Mouse (Mus musculus) stomach, postnatal 0 days (tissue): ENCODE results near the gene Ess2. TPM values are rescaled to one million over a fixed set of nuclear protein-coding genes. Genes with fewer than 3 reads are reported as not detected.

Experiments
- ATAC-seq: fragments of 200-750 bp; cut with Nextera tagmentation; 2 replicates; pipeline ENCODE4 v1.8.0; 2017; ENCODE audit not compliant: low FRiP score, low TSS enrichment
- DNase-seq: peaks from one replicate; pipeline ENCODE4 v3.0.0-alpha.2; 2016; ENCODE audit warnings: low spot score
- H3K27ac ChIP-seq: fragments of 300-500 bp; sonication (generic); replicated peaks from 2 replicates; pipeline ENCODE4 v1.5.1; 2014; ENCODE audit warnings: mild to moderate bottlenecking, control low read depth
- H3K27me3 ChIP-seq: fragments of 300-500 bp; sonication (generic); 2 replicates; pipeline ENCODE4 v1.6.1; 2014; ENCODE audit warnings: low read length; ENCODE audit not compliant: control insufficient read depth, insufficient read depth
- H3K36me3 ChIP-seq: fragments of 300-500 bp; sonication (generic); 2 replicates; pipeline ENCODE4 v1.6.1; 2014; ENCODE audit warnings: low read length, mixed read lengths; ENCODE audit not compliant: control insufficient read depth, insufficient read depth
- H3K4me1 ChIP-seq: fragments of 300-500 bp; sonication (generic); replicated peaks from 2 replicates; pipeline ENCODE4 v1.6.1; 2014; ENCODE audit warnings: antibody characterized with exemption; ENCODE audit not compliant: control insufficient read depth, insufficient read depth
- H3K4me2 ChIP-seq: fragments of 300-500 bp; sonication (generic); replicated peaks from 2 replicates; pipeline ENCODE4 v1.6.1; 2014; ENCODE audit warnings: low read depth, mild to moderate bottlenecking, control low read depth, moderate library complexity
- H3K4me3 ChIP-seq: fragments of 300-500 bp; sonication (generic); 2 replicates; pipeline ENCODE4 v1.5.1; 2014; ENCODE audit warnings: low read depth, low read length, control low read depth
- H3K9ac ChIP-seq: fragments of 300-500 bp; sonication (generic); 2 replicates; pipeline ENCODE4 v1.6.1; 2014; ENCODE audit warnings: mild to moderate bottlenecking, low read length, control low read depth, mixed read lengths
- H3K9me3 ChIP-seq: fragments of 300-500 bp; sonication (generic); 2 replicates; pipeline ENCODE4 v1.6.1; 2016; ENCODE audit warnings: low read length; ENCODE audit not compliant: control insufficient read depth
- CTCF ChIP-seq: IDR thresholded peaks from 2 replicates; pipeline ENCODE4 v1.5.1; 2016; ENCODE audit warnings: antibody characterized with exemption, low read depth, mild to moderate bottlenecking, moderate library complexity
- EP300 ChIP-seq: optimal IDR thresholded peaks from 2 replicates; pipeline ENCODE3; 2016; ENCODE audit warnings: antibody characterized with exemption
- WGBS: fragments of 180-500 bp; shearing (Covaris S2); extraction: QIAGEN DNeasy Blood & Tissue Kit; methylation state at CpG from one replicate; pipeline ENCODE4 v1.1.7; 2014; 5-methylcytosine and 5-hydroxymethylcytosine counted together
- polyA plus RNA-seq: library from polyadenylated mRNA; unstranded; fragments of >200 nt; fragmentation: Nextera tagmentation; extraction: Ambion mirVana; gene quantifications from 2 replicates; pipeline ENCODE4 v1.2.1, GENCODE M21; 2015

Gene Ess2
- polyA plus RNA-seq, 1 experiment from 2014 or later = 15.6 TPM

- Histone ChIP-seq H3K4me3 (no peak overlapping the region), H3K4me1 (no peaks in the 10 kb centered on the region), H3K9ac (no peak overlapping the region), H3K4me2 (no peak overlapping the region), H3K27me3 (no peaks in the 10 kb centered on the region), H3K36me3 (no peaks in the 10 kb centered on the region), H3K27ac (peak overlapping the region; percentile 63; the same call in 1 of the 2 replicates), H3K9me3 (no peaks in the 10 kb centered on the region)
- ATAC-seq (0 out of 2 replicates have a peak, but pooled peaks have one; percentile 5), DNase-seq (no peak)
- WGBS = 51% methylated on average over 9 of the region's 9 CpGs
- TF ChIP-seq CTCF (no peak), EP300 (no peak)
These were observed 22.7 kb upstream of the Ess2 start for GRCm38 (mm10) chr16:17933594-17934444.

DNA sequence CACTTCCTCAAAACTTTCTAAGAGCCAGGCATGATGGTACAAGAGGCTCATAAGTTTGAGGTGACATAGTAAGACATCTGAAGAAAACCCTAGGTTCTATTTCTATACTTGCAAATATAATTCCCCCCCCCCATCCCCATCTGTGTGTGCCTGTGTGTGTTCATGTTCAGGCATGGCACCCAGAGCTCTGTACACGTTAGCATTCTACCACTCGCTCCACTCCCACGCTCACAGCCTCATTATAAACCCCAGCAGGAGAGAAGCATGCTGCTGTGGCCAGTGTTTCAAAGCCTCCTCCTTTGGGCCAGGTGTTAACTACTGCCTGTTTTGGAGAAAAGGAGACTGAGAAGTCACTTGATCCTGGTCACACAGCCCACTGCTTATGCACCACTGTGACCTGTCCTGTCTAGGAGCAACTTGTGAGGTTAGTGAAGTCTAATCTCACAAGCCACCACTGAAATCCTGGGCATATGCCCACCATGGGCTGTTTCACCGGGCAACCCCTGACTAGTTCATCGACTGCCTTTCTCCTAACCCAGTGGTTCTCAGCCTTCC is 20.8 kb upstream of the Ess2 start:
- Histone ChIP-seq H3K27ac (no peak overlapping the region), H3K27me3 (no peaks in the 10 kb centered on the region), H3K4me1 (no peaks in the 10 kb centered on the region), H3K9ac (no peak overlapping the region), H3K4me2 (no peak overlapping the region), H3K36me3 (no peaks in the 10 kb centered on the region), H3K4me3 (no peak overlapping the region), H3K9me3 (no peaks in the 10 kb centered on the region)
- no peak for ATAC-seq
- WGBS = 69% methylated on average over 5 of the region's 5 CpGs
- no peak for DNase-seq
- TF ChIP-seq CTCF = no peak

GRCm38 (mm10) chr16:17929631-17930030 is 18.5 kb upstream of the Ess2 start:
- H3K9ac ChIP-seq = no peak overlapping the region
- no peaks in the 10 kb centered on the region for H3K9me3 ChIP-seq
- peaks cover 4% of the 10 kb centered on the region for H3K36me3 ChIP-seq
- no peak overlapping the region for H3K4me2 ChIP-seq
- TF ChIP-seq EP300 (no peak), CTCF (no peak)
- peak overlapping the region; percentile 94; the same call in 1 of the 2 replicates for H3K27ac ChIP-seq
- H3K4me3 ChIP-seq = no peak overlapping the region
- WGBS = 61% methylated on average over 2 of the region's 2 CpGs
- no peaks in the 10 kb centered on the region for H3K4me1 ChIP-seq
- ATAC-seq (no peak), DNase-seq (no peak)
- H3K27me3 ChIP-seq = no peaks in the 10 kb centered on the region

- Histone ChIP-seq H3K27me3 (no peaks in the 10 kb centered on the region), H3K27ac (peak overlapping the region; percentile 94), H3K9ac (no peak overlapping the region), H3K36me3 (peaks cover 4% of the 10 kb centered on the region), H3K4me1 (no peaks in the 10 kb centered on the region), H3K4me3 (no peak overlapping the region), H3K9me3 (no peaks in the 10 kb centered on the region), H3K4me2 (no peak overlapping the region)
- 9% methylated on average over 2 of the region's 2 CpGs for WGBS
- DNase-seq = no peak
- peak; percentile 0; the same call in 1 of the 2 replicates for ATAC-seq
- TF ChIP-seq CTCF (no peak), EP300 (no peak)
These were observed 18.1 kb upstream of the Ess2 start for GRCm38 (mm10) chr16:17929211-17929610.

DNA sequence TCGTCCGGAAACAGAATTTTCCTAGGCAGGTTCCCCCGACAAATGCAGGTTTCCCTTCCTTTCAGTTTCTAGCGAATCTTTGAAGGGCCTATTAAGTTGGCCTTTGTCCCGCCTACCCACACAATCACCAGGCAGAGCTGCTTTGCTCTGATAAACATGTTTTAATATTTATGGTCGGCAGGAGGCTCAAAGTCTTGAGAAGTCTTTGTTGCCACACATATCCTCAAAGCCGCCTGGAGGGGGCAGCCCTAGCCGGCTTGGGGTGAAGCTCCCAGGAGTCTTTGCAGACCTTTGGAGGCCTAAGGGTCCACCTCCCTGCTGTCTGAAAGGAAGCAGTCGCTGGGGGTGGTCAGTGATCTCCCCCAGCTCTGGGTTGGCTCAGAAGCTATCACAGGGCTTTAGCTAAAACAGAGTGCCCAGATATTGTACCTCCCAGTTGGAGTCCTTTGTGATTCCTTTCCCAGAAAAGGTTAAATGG is 17.5 kb upstream of the Ess2 start:
- peak overlapping the region; percentile 94 for H3K27ac ChIP-seq
- H3K9me3 ChIP-seq = no peaks in the 10 kb centered on the region
- H3K4me3 ChIP-seq = peak overlapping the region; percentile 75
- under 1% methylated on average over 9 of the region's 9 CpGs for WGBS
- H3K36me3 ChIP-seq = peaks cover 4% of the 10 kb centered on the region
- H3K4me1 ChIP-seq = no peaks in the 10 kb centered on the region
- peak overlapping the region; percentile 84 for H3K9ac ChIP-seq
- TF ChIP-seq EP300 = no peak
- peak; percentile 86 for TF ChIP-seq CTCF
- H3K27me3 ChIP-seq = no peaks in the 10 kb centered on the region
- H3K4me2 ChIP-seq = peak overlapping the region; percentile 98
- peak; percentile 89 for DNase-seq
- peak; percentile 79 for ATAC-seq
